Mouse (Mus musculus) hindlimb bud, embryonic 11.5 days (tissue): ENCODE results near the gene Hikeshi.

Experiments used
- DNase-seq: peaks from one replicate; pipeline ENCODE4 v3.0.0-alpha.2; 2012; ENCODE audit warnings: low read depth, low spot score; ENCODE audit errors: extremely low spot score

Hikeshi gene

GRCm38 (mm10) chr7:89940571-89941463, at the start of gene Hikeshi:
TSS of gene Hikeshi (minus strand) at chr7:89941204.
- DNase-seq = peak; percentile 97

- no peak for DNase-seq
Observed at GRCm38 (mm10) chr7:89984421-89984820, 43.4 kb upstream of the Hikeshi start.

GRCm38 (mm10) chr7:89983441-89983840, 42.4 kb upstream of the Hikeshi start:
- DNase-seq = no peak

GRCm38 (mm10) chr7:89981557-89981956, 40.6 kb upstream of the Hikeshi start:
- DNase-seq = no peak

- DNase-seq = peak; percentile 95
Observed at GRCm38 (mm10) chr7:89980485-89981422, 39.8 kb upstream of the Hikeshi start, which contains the start of gene Eed. TSS of gene Eed (minus strand) at chr7:89980983.

- DNase-seq = no peak
Observed at GRCm38 (mm10) chr7:89980133-89980484, 39.1 kb upstream of the Hikeshi start.

- DNase-seq = no peak
Observed at GRCm38 (mm10) chr7:89979432-89980130, 38.6 kb upstream of the Hikeshi start.

GRCm38 (mm10) chr7:89976796-89977195, 35.8 kb upstream of the Hikeshi start:
- DNase-seq = no peak

GRCm38 (mm10) chr7:89975571-89975970, 34.6 kb upstream of the Hikeshi start:
- no peak for DNase-seq

GRCm38 (mm10) chr7:89967235-89967634, 26.2 kb upstream of the Hikeshi start:
- DNase-seq = no peak

- DNase-seq = no peak
Observed at GRCm38 (mm10) chr7:89966771-89967170, 25.8 kb upstream of the Hikeshi start.

- no peak for DNase-seq
Observed at GRCm38 (mm10) chr7:89963135-89963534, 22.1 kb upstream of the Hikeshi start.

GRCm38 (mm10) chr7:89957300-89957699, 16.3 kb upstream of the Hikeshi start:
- DNase-seq = no peak

GRCm38 (mm10) chr7:89954261-89954660, 13.3 kb upstream of the Hikeshi start:
- no peak for DNase-seq

- DNase-seq = no peak
Observed at GRCm38 (mm10) chr7:89949403-89949802, 8.4 kb upstream of the Hikeshi start.

- no peak for DNase-seq
Observed at GRCm38 (mm10) chr7:89948026-89948425, 7.0 kb upstream of the Hikeshi start.

- DNase-seq = no peak
Observed at GRCm38 (mm10) chr7:89939497-89940353, 1.3 kb downstream of the Hikeshi start.

GRCm38 (mm10) chr7:89923441-89924180, 17.4 kb downstream of the Hikeshi start:
- DNase-seq = no peak

GRCm38 (mm10) chr7:89917776-89918175, 23.2 kb downstream of the Hikeshi start:
- no peak for DNase-seq
